Mouse (Mus musculus): Measurements from ENCODE around the gene Maml1.

Maml1 gene

DNA sequence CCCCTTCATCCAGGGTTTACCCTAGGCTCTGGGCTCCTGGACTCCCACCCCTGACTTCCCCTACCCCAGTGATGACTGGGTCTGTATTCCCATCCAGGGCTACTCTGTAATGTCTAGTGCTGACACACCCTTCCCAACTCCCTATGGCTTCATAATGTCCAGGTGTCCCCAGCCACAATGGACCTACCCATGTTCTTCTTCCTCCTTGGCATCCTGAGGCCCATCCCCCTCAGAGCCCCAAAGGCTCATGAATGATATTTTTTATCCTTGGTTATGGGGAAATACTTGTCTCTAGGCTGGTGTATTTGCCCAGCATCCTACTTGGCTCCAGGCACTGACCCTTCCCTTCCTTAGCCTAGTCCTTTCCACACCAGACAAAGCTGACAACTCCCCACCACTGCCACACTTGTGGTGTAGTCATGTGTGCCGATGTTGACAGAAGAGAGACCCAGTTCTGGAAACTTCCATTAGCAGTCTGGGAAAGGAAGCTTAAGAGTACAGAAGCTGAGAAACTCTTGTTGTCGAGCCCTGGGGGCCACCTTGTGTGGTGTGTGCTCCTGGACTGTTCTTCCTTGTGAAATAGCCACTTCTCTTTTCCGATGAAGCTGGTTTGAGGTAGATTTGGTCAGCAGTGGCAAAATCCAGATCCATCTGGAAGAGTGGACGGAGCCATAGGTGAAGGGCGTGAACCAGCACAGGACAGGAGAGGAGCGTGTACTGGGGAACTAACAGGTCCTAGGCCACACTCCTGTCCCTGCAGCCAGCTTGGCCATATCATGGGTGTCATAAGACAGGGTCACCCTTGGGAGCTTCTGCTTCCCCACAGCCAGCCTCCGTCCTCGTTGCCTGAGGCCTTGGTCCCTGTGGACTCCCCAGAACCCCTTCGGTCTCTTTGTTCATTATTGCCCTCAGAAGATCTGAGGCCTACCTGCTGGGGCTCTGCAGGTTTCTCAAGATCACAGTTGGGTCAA is 53.0 kb downstream of the Maml1 start:
- no peak for DNase-seq (ENCODE audit: low spot score)

DNA sequence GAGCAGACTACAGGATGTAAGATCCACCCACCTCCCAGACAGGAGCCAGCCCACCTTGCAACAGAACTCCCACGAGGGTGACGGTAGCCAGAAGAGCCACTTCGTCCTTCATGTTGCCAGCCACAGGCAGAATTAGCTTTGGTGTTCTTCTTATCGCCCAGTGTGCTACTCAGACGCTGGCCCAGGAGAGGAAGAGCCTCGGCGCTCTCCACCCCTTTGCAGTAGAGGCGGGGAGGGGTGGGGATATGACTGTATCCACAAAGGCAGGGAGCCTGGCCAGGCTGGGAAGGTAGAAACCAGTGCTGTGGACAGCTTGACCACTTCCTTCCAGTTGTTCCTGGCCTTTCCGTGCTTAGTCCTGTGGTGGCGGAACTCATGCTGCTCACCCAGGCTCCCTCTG is 53.8 kb downstream of the Maml1 start, which contains the start of gene Ltc4s:
Gene Ltc4s (minus strand): TSS at position 293 of the 400 bp plus-strand sequence.
- DNase-seq (ENCODE audit: low spot score), result no peak

DNA sequence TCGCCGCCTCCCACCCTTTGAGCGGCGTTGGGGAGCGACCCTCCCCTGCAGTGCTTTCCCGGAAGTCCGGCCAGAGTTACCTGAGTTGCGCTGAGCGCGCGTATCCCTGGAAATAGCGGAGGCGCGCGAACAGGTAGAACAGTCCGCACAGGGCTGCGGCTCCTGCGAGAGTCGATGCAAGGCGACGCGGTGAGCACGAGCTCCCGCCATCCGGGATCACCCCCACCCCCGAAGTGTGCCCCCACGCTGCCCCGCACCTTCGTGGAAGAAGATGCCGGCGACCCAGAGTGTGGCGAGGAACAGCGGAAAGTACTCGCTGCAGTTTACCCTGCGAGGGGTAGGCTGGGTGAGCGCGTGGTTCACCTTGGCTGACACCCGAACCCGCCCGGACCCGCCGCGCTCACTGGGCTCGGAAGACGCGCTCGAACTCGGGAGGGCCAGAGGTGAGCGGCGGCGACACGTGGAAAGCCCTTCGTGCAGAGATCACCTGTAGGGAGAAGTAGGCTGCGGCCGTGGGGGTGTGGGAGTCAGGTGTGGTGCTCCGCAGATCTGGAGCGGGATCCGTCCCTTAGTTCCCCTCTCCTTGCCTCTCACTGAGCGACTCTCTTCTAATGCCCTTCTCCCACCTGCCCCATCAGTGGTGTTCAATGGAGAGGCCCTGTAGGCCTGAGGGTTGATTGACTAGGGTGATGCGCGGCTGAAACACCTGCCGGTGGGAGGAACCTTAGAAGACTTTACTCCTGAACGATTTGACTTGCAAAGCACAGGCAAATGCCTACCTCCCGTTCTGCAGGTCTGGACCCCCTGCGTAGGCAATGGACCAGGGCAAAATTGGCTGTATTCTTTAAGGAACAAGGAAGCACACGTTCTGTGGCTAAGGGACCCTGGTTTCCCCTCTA is 54.9 kb downstream of the Maml1 start:
- no peak for DNase-seq (ENCODE audit: low spot score)

DNA sequence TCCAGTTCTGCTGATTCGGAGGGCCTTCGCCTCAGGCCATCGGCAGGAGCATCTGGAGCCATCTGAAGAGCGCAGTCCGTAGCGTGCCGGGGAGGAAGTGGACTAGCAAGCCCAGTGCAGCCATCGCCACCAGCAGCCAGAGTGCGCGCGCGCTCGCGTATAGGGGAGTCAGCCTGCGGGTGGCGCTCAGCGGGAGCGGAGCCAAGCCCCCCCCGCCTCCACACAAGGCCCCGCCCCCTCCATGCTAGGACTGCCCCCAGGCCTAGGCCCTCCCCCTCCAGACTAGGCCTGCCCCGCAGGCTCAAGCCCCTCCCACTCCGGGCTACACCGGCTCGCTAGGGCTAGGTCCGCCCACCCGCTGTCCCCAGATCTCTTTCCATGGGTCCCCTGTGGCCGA is 55.6 kb downstream of the Maml1 start:
- DNase-seq (ENCODE audit: low spot score), result peak; percentile 96

DNA sequence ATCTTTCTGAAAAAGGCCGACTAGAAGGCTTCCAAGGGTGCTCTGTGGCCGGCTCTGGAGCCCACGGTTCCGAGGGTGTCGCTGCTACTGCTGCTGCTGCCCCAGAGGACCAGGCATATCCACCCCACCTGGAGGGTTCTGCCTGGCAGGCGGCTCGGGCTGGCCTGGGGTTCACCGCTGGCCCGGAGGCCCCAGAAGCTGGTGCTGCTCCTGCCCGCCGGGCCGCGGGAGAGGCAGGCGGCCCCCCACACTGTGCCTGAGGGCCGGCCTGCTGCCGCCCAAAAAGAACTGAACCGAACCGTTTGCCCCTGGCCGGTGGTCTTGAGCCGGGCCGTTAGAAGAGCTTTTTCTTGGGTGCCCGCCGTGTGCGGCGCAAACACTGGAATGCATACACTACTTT is 57.5 kb downstream of the Maml1 start:
- no peak for DNase-seq (ENCODE audit: low spot score)

DNA sequence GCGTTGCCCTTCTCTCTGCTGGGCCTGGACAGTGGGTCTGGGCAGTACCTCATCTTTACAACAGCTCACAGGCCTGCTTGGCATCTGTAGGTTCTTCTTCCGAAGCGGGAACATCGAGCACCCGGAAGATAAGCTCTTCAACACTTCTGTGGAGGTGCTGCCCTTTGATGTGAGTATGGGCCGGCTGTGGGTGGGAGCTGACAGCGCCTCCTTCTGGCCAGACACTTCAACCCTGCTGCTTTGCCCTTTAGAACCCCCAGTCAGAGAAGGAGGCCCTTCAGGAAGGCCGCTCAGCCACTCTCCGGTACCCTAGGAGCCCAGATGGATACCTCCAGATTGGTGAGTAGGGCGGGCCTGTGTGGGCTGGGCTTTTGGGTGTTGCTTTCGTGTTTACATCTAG is 58.1 kb downstream of the Maml1 start:
- DNase-seq (ENCODE audit: low spot score), result no peak

DNA sequence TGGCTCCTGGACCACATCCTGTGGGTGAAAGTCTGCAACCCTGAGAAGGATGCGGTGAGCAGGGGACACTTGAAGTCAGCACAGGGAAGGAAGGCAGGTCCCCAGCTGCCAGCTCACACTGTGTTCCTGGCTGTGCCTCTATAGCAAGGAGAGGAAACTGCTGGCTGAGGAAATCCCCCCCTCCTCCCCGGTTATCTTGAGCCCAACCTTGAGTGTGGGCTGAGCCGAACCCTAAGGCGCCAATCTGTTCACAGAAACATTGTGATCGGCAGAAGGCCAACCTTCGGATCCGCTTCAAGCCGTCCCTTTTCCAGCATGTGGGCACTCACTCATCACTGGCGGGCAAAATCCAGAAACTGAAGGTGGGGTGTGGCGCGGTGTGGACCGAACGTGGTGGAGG is 59.1 kb downstream of the Maml1 start:
- DNase-seq (ENCODE audit: low spot score), result no peak

DNA sequence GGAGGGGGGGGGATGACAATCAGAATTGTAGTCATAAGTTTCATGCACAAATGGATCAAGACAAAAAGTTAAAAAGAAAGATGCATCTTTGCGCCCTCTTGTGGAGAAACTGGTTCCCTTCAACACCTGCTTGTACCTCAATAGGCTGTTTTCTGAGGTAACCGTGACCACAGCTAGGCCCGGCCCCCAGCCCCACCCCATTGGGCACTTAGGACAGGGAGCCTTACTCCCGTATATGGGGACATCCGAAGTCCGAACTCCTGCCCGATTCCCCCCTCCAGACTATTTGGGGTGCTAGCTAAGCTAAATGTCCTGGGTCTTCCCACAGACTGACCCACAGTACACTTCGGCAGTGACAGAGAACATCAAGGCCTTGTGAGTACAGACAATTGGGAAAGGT is 60.7 kb downstream of the Maml1 start:
- DNase-seq (ENCODE audit: low spot score), result no peak

DNA sequence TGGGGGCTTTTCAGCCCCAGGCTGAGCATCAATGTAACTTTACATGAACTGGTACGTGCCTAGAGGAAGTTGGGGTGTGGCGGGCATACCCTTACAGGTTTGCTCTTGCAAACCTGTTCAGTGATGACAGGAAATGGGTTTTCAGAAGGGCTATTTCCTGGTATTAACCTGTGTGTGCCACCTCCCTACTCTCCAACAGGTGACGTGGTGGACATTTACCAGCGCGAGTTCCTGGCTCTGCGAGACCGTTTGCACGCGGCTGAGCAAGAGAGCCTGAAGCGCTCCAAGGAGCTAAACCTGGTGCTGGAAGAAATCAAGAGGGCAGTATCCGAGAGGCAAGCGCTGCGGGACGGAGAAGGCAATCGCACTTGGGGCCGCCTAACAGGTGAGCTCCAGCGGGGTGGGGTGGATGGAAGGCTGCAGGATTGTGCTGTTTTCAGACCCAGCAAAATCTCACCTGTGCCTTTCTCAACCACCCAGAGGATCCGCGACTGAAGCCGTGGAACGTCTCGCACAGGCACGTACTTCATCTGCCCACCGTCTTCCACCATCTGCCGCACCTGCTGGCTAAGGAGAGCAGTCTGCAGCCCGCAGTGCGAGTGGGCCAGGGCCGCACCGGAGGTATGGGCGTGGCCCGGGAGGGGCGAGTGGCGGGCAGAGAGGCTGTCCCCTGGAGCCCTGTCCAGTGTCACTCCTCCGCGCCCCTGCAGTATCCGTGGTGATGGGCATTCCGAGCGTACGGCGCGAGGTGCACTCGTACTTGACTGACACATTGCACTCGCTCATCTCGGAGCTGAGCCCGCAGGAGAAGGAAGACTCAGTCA is 61.4 kb downstream of the Maml1 start:
- no peak for DNase-seq (ENCODE audit: low spot score)

DNA sequence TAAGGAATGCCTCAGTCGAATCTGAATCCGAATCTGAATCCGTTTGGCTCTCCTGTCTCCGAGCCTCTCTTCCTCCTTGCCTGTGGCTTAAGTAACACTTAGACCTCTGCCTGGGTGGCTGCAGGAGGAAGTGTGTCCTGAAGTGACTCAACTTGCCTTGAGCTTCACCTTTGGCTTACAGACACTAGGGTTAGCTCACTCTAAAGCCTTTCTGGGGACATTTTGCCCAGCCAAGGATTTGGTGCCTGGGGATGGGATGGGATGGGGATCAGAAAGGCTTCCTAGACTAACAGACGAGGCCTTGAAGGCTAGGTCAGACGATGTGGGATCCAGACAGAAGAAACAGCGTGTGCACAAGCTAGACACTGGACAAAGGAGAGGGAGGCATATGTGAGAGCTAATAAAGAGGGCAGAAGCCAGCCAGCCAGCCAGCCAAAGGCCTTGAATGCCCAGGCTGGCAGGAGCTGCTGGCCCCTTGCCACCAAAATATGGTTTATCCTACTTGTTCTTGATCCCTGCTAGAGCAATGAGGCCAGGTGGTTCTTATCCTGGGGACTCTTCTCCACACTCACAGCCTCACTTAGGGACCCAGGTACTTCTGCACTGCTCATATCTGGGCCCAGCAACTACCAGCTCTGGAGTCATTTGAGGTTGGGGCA is 62.7 kb downstream of the Maml1 start:
- DNase-seq (ENCODE audit: low spot score), result no peak

DNA sequence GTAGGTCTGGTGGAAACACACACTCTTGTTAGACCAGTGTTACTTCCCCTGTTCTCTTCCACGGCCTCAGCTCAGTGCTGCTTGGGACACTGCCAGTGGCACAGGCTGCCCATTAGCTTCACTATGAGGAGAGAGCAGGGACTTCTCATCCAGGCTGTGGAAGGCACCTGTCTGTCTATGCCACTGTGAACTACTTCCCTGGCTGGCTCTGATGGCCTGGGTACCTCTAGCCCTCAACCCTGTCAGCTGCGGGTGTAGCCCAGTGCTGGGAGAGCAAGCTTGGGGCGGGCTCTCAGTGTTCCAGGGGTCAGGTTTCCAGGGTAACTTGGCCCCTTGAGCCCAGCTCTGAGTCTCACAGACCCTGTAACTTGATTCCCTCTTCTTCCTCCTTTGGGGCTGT is 63.3 kb downstream of the Maml1 start:
- no peak for DNase-seq (ENCODE audit: low spot score)

DNA sequence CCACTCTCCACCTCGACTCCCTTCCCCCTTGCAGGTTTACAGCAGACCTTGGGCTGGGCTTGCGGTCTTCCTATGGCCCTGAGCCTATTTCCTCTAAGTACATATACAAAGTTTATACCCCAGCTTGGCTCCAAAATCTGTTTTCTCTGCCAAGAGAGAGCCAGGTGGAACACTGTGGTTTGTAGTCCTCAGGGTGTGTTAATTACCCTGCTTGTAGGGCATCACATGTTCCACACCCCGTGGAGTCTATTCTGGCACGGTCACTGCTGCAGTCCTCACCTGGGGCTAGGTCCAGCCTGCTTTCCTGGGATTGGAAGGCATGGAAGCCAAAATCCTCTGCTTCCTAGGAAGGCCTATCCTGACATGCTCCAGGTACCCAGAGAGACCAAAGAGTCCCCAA is 64.4 kb downstream of the Maml1 start:
- no peak for DNase-seq (ENCODE audit: low spot score)

DNA sequence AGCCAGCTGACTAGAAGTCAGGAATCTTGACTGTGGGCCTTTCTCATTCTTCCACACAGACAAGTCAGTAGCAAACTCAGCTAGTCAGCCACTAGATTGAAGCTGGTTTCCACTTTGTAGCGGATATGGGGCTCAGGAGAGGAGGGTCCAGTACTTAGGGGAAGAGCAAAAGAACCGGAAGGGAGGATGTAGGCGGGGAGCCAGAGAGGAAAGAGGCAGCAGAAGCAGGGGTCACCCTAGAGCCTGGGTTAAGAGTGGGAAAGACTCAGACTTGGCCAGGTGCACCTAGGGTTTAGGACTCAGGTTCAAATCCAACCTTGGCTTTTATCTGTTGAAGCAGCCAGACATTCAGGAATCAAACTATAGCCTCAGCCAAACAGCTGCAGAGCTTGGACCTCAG is 64.9 kb downstream of the Maml1 start:
- DNase-seq (ENCODE audit: low spot score), result no peak

DNA sequence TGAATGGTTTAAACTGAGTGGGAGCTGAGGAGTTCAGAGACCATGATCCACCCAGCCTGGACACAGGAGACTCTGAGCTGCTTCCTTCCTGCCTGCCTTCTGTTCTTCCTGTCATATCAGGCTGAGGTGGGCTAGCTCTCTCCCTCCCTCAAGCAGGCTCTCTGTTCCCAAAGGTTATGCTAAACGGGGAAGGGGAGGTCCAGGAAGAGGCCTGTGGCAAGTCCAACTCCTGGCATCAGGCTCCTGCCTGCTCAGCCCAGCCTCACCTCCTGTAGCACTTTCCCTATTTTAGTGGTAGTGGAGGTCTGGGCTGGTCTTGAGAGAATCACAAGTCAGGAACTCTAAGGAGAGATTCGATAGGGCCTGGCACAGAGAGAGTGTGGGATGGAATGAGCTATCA is 65.7 kb downstream of the Maml1 start:
- DNase-seq (ENCODE audit: low spot score), result no peak

DNA sequence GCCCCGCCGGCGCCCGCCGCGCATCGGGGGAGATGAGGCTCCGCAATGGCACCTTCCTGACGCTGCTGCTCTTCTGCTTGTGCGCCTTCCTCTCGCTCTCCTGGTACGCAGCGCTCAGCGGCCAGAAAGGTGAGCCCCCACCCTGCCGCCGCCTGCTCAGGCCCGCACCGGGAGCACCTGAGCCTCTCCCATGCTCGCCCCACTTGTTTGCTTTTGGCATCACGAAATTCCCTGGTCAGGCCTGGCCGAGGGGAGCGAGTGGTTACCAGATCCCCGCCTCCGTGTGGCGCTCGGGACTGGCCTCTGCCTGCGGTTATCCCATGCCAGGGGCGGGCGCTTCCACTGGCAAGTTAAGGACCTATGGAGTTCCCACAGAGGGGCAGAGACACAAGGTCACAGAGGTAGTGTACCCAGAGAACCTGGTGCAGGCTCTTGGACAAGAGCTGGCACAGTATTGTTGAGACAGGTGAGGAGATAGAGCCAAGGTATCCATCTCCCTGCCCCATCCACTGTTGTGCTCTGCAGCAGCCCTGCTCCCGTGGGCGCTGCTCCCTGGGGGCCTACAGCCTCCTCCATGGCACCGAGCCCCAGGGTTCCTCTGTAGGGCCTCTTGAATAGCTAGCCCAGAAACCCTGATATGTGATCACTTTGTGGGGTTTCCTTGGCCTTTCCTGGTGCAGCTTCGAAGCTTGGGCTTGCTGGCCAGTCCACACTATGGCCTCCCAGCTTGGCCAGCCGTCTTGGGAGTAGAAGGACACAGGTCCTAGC is 66.3 kb downstream of the Maml1 start:
- peak; percentile 46 for DNase-seq (ENCODE audit: low spot score)

DNA sequence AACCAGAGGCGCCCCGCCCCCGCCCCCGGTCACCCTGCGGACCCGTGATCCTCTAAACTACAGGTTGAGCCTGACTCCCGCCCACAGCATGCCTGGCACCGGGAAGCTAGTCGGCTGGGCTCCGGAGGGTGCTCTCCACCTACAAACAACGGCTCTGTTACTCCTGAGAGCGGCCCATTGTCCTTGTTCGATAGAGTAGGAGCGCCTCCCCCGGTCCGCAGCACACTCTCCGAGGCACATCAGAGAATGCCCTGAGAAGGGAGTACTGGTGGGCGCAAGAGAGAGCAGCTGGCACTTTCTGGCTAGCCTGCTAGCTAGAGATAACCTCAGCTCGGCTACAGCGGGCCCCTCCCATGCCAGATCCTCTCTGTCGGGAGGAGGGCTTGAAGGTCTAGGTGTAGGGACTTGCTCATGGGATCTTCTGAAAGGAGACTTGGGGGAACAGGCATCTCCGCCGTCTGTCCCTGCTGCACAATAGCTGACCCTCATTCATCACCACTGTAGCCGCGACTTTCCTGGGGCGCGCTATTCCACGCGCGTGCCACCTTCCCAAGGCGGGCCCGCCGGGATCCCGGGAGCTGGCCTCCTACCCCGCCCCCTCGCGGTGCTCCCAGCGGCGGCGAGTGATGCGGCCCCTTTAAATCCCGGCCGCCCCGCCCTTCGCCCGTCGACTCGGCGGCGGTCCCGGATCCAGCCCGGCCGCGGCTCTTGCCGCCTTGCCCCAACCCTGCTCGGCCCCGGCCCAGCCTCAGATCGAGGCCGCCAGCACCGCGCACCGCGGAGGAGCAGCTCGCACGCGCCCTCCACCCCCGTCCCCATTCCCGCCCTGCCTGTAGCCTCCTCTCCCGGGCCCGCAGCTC is 67.2 kb downstream of the Maml1 start:
- DNase-seq (ENCODE audit: low spot score), result peak; percentile 87

DNA sequence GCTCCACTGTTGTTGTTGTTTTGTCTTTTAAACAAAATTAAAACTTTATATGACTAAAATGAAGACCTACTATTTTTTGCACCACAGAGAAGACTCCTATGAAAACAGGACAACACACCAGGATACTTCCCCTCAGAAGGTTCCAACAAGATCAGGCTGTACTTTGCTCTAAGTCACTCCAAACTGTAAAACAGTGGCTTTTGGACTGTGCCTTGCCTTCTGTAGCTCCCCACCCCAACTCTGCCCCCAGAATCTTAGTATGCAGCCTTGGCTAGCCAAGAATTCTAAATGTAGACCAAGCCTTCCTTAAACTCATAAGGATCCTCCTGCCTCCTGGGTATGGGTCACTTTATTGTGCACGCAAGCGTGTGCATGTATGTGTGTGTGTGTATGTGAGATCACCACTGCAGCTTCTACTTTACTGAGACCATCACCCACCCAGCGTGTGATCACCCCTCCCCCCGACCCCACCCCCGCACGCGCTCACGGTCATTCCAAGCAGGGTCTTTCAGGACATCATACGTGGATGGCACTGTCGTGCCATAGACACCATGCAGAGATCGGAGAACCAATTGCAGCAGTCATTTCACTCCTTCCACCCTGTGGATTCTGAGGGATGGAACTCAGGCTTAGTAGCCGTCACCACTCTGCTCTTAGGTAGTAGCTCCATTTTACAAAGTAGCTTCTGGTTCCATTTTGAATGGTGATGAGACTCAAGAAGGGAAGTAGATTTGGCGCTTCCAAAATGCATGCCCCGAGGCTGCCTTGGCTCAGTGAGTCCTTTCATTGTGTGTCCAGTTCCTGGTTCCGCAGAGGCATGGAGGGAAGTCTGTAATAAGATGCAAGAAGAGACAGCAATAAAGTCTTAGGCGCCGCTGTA is 68.1 kb downstream of the Maml1 start:
- DNase-seq (ENCODE audit: low spot score), result no peak

DNA sequence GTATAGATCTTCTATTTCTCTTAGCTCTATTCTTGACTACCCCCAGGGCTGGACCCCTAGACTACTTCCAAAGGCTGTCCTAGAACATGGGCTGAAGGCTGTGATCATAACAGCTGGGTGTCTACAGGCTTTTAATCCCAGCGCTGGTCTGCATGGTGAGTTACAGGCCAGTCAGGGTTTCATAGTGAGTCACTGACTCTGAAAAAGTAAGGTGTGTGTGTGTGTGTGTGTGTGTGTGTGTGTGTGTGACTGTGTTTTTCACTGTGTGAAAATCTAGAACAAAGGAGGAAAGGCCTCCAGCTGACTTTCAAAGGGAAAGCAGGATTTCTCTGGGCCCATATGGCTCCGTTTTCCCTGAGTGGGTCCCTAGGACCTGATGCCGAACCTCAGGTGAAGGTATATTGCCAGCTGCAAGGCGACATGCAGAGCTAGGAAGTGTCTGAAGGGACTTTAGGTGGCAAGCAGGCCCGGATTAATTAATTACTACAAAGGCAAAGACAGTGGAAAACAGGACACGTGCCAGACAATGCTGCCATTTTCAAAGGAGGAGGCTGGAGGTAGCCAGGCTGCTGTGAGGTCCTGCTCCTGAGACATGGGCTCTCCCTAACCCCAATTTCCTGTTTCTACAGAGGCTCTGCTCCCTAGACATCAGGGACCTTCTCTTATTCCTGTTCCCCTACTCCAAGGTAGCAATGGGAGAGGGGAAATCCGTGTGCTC is 69.4 kb downstream of the Maml1 start:
- DNase-seq (ENCODE audit: low spot score), result no peak
